Mouse (Mus musculus) embryonic facial prominence, embryonic 13.5 days (tissue): ENCODE measurements around the gene Tmem110. TPM values are rescaled to one million over a fixed set of nuclear protein-coding genes. Genes with fewer than 3 reads are reported as not detected.

Experiments used
- ATAC-seq: fragments of 200-750 bp; cut with Nextera tagmentation; 2 replicates; pipeline ENCODE4 v1.8.0; 2017; ENCODE audit warnings: low read depth; ENCODE audit not compliant: insufficient number of reproducible peaks, insufficient read depth, low FRiP score, low TSS enrichment
- H3K27ac ChIP-seq: fragments of 300-500 bp; sonication (generic); 2 replicates; pipeline ENCODE4 v1.5.1; 2015; ENCODE audit warnings: moderate library complexity, mild to moderate bottlenecking, inconsistent platforms
- H3K27me3 ChIP-seq: fragments of 300-500 bp; sonication (generic); 2 replicates; pipeline ENCODE4 v1.6.1; 2015; ENCODE audit warnings: mild to moderate bottlenecking, inconsistent platforms
- H3K36me3 ChIP-seq: fragments of 300-500 bp; sonication (generic); 2 replicates; pipeline ENCODE4 v1.6.1; 2015; ENCODE audit warnings: mild to moderate bottlenecking, inconsistent platforms
- H3K4me1 ChIP-seq: fragments of 300-500 bp; sonication (generic); 2 replicates; pipeline ENCODE4 v1.6.1; 2015; ENCODE audit warnings: inconsistent platforms
- H3K4me2 ChIP-seq: fragments of 300-500 bp; sonication (generic); 2 replicates; pipeline ENCODE4 v1.6.1; 2015; ENCODE audit warnings: moderate library complexity, mild to moderate bottlenecking, inconsistent platforms
- H3K4me3 ChIP-seq: fragments of 300-500 bp; sonication (generic); 2 replicates; pipeline ENCODE4 v1.5.1; 2015; ENCODE audit warnings: mild to moderate bottlenecking, inconsistent platforms
- H3K9ac ChIP-seq: fragments of 300-500 bp; sonication (generic); 2 replicates; pipeline ENCODE4 v1.6.1; 2015; ENCODE audit warnings: mild to moderate bottlenecking, inconsistent platforms
- H3K9me3 ChIP-seq: fragments of 300-500 bp; sonication (generic); 2 replicates; pipeline ENCODE4 v1.6.1; 2016; ENCODE audit warnings: inconsistent platforms
- WGBS: fragments of 180-500 bp; shearing (Covaris S2); methylation state at CpG from one replicate; pipeline ENCODE4 v1.1.7; 2015; ENCODE audit warnings: mixed read lengths; 5-methylcytosine and 5-hydroxymethylcytosine counted together
- polyA plus RNA-seq: library from polyadenylated mRNA; unstranded; fragments of >200 nt; fragmentation: Nextera tagmentation; extraction: Ambion mirVana; gene quantifications from 2 replicates; pipeline ENCODE4 v1.2.1, GENCODE M21; 2015

Tmem110 gene
- polyA plus RNA-seq, 1 experiment from 2014 or later: 30.7 TPM

- no peak overlapping the region for H3K4me2 ChIP-seq
- no peaks in the 10 kb centered on the region for H3K27me3 ChIP-seq
- H3K4me1 ChIP-seq: peaks cover 11% of the 10 kb centered on the region
- no peak for ATAC-seq
- no peak overlapping the region for H3K27ac ChIP-seq
- H3K36me3 ChIP-seq: peaks cover 57% of the 10 kb centered on the region
- no peak overlapping the region for H3K9ac ChIP-seq
- WGBS: 33% methylated on average over 5 of the region's 5 CpGs
- H3K4me3 ChIP-seq: no peak overlapping the region
- H3K9me3 ChIP-seq: no peaks in the 10 kb centered on the region
Measured at GRCm38 (mm10) chr14:30867042-30867441, 41.7 kb downstream of the Tmem110 start.

DNA sequence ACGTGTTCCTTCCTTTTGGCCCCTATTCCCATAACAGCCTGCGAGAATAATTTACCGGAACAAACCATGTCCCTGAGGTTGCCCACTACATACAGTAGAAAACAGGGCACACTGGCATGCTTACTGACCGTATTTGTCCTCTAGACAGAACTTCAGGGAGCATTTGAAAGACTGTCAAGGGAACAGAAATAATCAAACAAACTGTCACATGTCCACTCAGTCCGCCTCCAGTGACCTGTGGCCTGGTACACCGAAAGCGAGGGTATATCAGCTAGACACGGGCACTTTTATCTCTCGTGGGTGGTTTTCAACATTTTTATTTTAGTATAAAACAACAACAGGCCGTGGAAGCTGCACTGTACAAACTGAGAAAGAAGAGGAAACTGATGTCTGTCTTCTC lies 43.4 kb downstream of the Tmem110 start:
- no peak overlapping the region for H3K4me2 ChIP-seq
- H3K27me3 ChIP-seq: no peaks in the 10 kb centered on the region
- no peaks in the 10 kb centered on the region for H3K9me3 ChIP-seq
- H3K9ac ChIP-seq: no peak overlapping the region
- H3K4me3 ChIP-seq: no peak overlapping the region
- no peak for ATAC-seq
- WGBS: 88% methylated on average over 10 of the region's 10 CpGs
- peaks cover 11% of the 10 kb centered on the region for H3K4me1 ChIP-seq
- H3K27ac ChIP-seq: no peak overlapping the region
- H3K36me3 ChIP-seq: peaks cover 73% of the 10 kb centered on the region

GRCm38 (mm10) chr14:30869391-30869801 lies 44.0 kb downstream of the Tmem110 start:
- Histone ChIP-seq H3K9me3 (no peaks in the 10 kb centered on the region), H3K9ac (no peak overlapping the region), H3K27me3 (no peaks in the 10 kb centered on the region), H3K36me3 (peaks cover 78% of the 10 kb centered on the region), H3K4me1 (peaks cover 11% of the 10 kb centered on the region), H3K27ac (peak overlapping the region; percentile 69; the same call in 1 of the 2 replicates), H3K4me3 (no peak overlapping the region), H3K4me2 (no peak overlapping the region)
- ATAC-seq: no peak
- WGBS: 80% methylated on average over 8 of the region's 8 CpGs

DNA sequence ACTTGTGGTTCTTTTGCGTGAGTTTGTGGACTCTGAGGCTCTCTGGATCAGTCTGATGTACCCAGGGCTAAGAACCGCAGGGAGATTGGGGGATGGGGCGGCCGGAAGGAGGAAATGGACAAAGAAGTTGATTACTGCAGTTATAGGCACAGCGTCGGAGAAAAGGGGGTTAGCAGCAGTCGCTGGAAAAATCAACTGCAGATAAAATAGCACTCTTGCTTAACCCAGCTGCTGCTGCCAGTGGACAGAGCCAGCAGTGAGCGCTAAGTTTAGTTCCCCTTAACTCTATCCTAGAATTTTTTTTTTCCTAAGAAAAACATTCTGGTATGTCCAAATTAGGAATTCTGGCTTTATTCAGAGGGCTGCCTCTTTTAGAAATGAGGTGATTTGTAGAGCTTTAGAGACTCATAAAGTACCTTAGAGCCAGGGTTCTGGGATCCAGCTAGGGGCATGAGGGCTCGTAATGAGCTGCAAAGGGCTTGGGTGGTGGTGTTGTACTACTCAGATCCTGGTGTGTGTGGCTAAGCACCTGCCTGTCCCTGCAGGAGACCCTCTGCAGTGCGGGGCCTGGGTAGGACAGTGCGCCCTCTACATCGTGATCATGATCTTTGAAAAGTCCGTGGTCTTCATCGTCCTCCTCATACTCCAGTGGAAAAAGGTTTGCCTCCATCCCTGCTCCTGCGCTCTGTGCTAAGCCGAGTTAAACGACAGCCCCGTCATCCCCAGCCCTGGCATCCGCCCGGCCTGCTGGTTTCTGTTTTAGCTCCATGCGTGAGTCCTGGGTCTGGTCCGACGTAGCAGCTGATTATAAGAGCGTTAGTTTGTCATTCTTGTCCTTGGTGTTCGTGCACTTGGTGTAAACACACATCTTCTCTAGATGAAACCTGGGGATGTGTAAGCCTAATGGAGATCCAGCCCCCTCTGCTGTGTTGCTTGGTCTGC lies 45.1 kb downstream of the Tmem110 start:
- Histone ChIP-seq H3K4me1 (peaks cover 11% of the 10 kb centered on the region), H3K27ac (peak overlapping the region; percentile 69), H3K4me2 (no peak overlapping the region), H3K27me3 (no peaks in the 10 kb centered on the region), H3K36me3 (peaks cover 75% of the 10 kb centered on the region), H3K9me3 (no peaks in the 10 kb centered on the region), H3K4me3 (no peak overlapping the region), H3K9ac (0 out of 2 replicates have a peak overlapping the region, but pooled peaks have one; percentile 40)
- WGBS: 69% methylated on average over 25 of the region's 25 CpGs
- ATAC-seq: no peak

DNA sequence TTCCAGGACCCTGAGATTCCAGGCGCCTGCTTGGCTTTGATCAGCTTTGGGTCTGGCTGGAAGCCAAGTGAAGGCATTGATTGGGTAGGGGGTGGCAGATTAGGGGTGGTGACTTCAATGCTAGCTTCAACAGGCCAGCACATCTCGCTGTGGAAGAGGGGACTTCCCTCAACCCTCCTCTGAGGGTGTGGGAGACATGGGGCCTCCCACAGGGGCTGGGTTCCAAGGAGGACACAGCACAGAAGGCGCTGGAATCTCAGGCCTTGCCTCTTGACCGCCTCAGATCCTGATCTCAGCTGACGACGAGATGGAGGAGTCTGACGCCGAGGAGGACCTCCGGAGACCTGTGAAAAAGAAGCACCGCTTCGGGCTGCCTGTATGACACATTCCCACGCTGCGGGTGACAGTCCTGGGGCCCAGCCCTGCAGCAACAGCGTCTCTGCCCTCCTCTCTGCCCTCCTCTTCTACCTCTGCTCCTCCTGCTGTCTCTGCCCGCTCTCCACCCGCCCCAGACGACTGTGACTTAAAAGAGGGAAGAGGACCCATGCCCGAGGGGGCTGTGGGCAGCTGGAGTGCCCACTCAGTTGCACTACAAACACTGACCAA lies 48.8 kb downstream of the Tmem110 start:
- H3K27me3 ChIP-seq: no peaks in the 10 kb centered on the region
- 85% methylated on average over 18 of the region's 18 CpGs for WGBS
- H3K27ac ChIP-seq: no peak overlapping the region
- peaks cover 62% of the 10 kb centered on the region for H3K36me3 ChIP-seq
- H3K4me3 ChIP-seq: no peak overlapping the region
- H3K9me3 ChIP-seq: no peaks in the 10 kb centered on the region
- H3K9ac ChIP-seq: no peak overlapping the region
- peak; percentile 2; the same call in 1 of the 2 replicates for ATAC-seq
- peaks cover 17% of the 10 kb centered on the region for H3K4me1 ChIP-seq
- H3K4me2 ChIP-seq: no peak overlapping the region

DNA sequence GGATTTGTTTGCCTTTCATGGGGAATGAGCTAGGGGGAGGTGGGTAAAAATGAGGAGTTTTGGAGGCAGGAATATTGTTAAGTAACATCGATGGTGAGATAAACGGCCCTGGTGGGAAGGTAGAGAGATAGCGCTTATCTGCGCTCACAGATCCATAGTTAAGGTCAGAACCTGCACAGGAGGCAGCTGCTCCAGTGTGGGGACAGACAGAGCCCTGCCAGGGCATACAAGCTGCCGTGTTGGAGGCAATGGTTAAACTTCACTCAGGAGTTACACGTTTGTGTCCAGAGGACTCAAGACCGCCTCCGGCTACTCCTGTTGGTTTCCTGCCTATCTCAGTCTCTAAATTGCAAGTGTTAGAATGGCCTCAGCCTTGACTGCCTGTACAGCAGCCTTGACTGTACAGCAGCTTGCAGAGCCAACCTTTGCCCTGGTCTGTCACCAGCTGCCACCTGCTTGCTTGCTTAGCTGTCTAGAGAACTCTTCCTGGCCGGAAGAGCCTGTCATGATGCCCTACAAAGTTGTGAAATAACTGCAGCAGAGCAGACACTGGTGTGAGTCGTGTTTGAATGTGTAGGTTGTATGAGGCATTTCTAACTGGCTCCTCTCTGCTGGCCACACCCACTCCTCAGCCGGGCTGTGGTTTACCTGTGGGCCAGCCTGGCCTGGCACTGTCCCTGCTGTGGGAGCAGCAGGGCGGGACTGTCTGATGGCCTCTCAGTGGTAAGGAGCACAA lies 49.9 kb downstream of the Tmem110 start:
- H3K4me2 ChIP-seq: no peak overlapping the region
- H3K9me3 ChIP-seq: no peaks in the 10 kb centered on the region
- peaks cover 16% of the 10 kb centered on the region for H3K4me1 ChIP-seq
- no peak overlapping the region for H3K9ac ChIP-seq
- ATAC-seq: no peak
- no peak overlapping the region for H3K4me3 ChIP-seq
- peaks cover 59% of the 10 kb centered on the region for H3K36me3 ChIP-seq
- H3K27ac ChIP-seq: no peak overlapping the region
- H3K27me3 ChIP-seq: no peaks in the 10 kb centered on the region
- 85% methylated on average over 12 of the region's 12 CpGs for WGBS

GRCm38 (mm10) chr14:30875955-30876354 lies 50.6 kb downstream of the Tmem110 start:
- Histone ChIP-seq H3K27me3 (no peaks in the 10 kb centered on the region), H3K27ac (no peak overlapping the region), H3K36me3 (peaks cover 57% of the 10 kb centered on the region), H3K4me1 (peaks cover 15% of the 10 kb centered on the region; the same call in 1 of the 2 replicates), H3K9me3 (no peaks in the 10 kb centered on the region), H3K4me2 (no peak overlapping the region), H3K4me3 (no peak overlapping the region), H3K9ac (no peak overlapping the region)
- no peak for ATAC-seq
- 85% methylated on average over 9 of the region's 9 CpGs for WGBS

DNA sequence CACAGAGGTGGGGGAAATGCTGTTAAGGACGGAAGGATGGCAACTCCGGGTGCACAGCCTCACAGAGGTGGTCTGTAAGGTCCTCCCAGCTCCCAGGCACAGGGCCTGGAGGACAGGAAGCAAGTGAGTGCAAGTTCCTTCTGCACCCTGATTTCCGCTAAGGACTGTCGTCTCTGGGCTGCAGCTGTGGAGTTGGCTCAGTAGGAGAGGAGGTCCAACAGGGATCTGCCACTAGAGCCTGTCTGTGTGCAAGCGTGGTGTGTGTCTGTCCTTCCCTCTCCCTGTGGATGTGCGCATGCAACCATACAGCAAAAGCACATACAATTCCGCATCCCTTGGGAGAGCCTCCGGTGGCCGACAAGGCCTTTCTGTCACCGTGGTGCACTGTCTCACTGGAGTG lies 51.1 kb downstream of the Tmem110 start:
- Histone ChIP-seq H3K27ac (no peak overlapping the region), H3K27me3 (no peaks in the 10 kb centered on the region), H3K4me3 (no peak overlapping the region), H3K4me2 (no peak overlapping the region), H3K9me3 (no peaks in the 10 kb centered on the region), H3K36me3 (peaks cover 52% of the 10 kb centered on the region), H3K9ac (no peak overlapping the region), H3K4me1 (peaks cover 15% of the 10 kb centered on the region; the same call in 1 of the 2 replicates)
- 86% methylated on average over 10 of the region's 10 CpGs for WGBS
- no peak for ATAC-seq

DNA sequence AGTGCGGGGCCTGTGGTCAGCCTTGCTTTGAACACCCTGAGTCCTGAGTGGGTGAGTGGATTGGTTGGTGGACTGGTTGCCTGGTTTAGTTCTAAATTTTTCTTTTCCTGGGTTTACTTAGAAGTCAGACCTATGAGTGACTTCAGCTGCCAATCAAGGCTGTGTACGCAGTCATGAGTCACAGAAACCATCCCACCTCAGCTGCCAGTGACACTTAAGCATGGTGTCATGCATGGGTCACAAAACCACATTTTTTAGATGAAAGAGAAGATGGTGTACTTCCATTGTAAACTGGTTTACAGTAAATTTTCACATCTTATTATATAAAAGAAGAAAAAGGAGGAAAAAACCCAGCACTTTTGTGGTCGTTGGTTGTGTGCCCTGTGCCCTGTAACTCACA lies 52.4 kb downstream of the Tmem110 start:
- Histone ChIP-seq H3K4me3 (no peak overlapping the region), H3K9ac (no peak overlapping the region), H3K27ac (no peak overlapping the region), H3K4me1 (peaks cover 15% of the 10 kb centered on the region; the same call in 1 of the 2 replicates), H3K27me3 (no peaks in the 10 kb centered on the region), H3K4me2 (no peak overlapping the region), H3K9me3 (no peaks in the 10 kb centered on the region), H3K36me3 (peaks cover 40% of the 10 kb centered on the region)
- 86% methylated on average over 3 of the region's 3 CpGs for WGBS
- no peak for ATAC-seq

- ATAC-seq: no peak
- peaks cover 15% of the 10 kb centered on the region; the same call in 1 of the 2 replicates for H3K4me1 ChIP-seq
- no peaks in the 10 kb centered on the region for H3K27me3 ChIP-seq
- H3K4me2 ChIP-seq: no peak within 1 kb of the TSS
- no peak within 1 kb of the TSS for H3K4me3 ChIP-seq
- H3K36me3 ChIP-seq: peaks cover 28% of the 10 kb centered on the region
- 79% methylated on average over 11 of the region's 11 CpGs for WGBS
- H3K9me3 ChIP-seq: no peaks in the 10 kb centered on the region
- H3K27ac ChIP-seq: peak within 1 kb of the TSS; percentile 55
- no peak within 1 kb of the TSS; the same call in 1 of the 2 replicates for H3K9ac ChIP-seq
Measured at GRCm38 (mm10) chr14:30878958-30879571, 53.7 kb downstream of the Tmem110 start, which contains the start of gene Mustn1. Gene Mustn1 (plus strand): TSS chr14:30879200.

GRCm38 (mm10) chr14:30879794-30880193 lies 54.4 kb downstream of the Tmem110 start:
- H3K36me3 ChIP-seq: peaks cover 21% of the 10 kb centered on the region
- 48% methylated on average over 9 of the region's 9 CpGs for WGBS

More at GRCm38 (mm10) chr14:30879794-30880193, 54.4 kb downstream of the Tmem110 start:
- Histone ChIP-seq H3K27me3 (no peaks in the 10 kb centered on the region), H3K4me1 (peaks cover 15% of the 10 kb centered on the region; the same call in 1 of the 2 replicates), H3K4me3 (no peak overlapping the region), H3K4me2 (no peak overlapping the region), H3K27ac (peak overlapping the region; percentile 12; the same call in 1 of the 2 replicates), H3K9ac (no peak overlapping the region), H3K9me3 (no peaks in the 10 kb centered on the region)
- ATAC-seq: 0 out of 2 replicates have a peak, but pooled peaks have one; percentile 35
